Mouse (Mus musculus) heart, postnatal 0 days (tissue): ENCODE measurements around the gene Tmem135. TPM values are rescaled to one million over a fixed set of nuclear protein-coding genes. Genes with fewer than 3 reads are reported as not detected.

Experiments
- ATAC-seq: fragments of 200-750 bp; cut with Nextera tagmentation; 2 replicates; pipeline ENCODE4 v1.8.0; 2017; ENCODE audit warnings: low read depth, moderate number of reproducible peaks, moderate library complexity; ENCODE audit not compliant: insufficient read depth
- DNase-seq: peaks from one replicate; pipeline ENCODE4 v3.0.0-alpha.2; 2016; ENCODE audit warnings: low spot score
- H3K27ac ChIP-seq: fragments of 300-500 bp; sonication (generic); 2 replicates; pipeline ENCODE4 v1.5.1; 2014; ENCODE audit warnings: low read depth, mild to moderate bottlenecking
- H3K27me3 ChIP-seq: fragments of 300-500 bp; sonication (generic); 2 replicates; pipeline ENCODE4 v1.6.1; 2014; ENCODE audit warnings: low read length, mixed read lengths; ENCODE audit not compliant: control insufficient read depth, insufficient read depth
- H3K36me3 ChIP-seq: fragments of 300-500 bp; sonication (generic); replicated peaks from 2 replicates; pipeline ENCODE4 v1.6.1; 2014; ENCODE audit warnings: low read length, mixed read lengths; ENCODE audit not compliant: control insufficient read depth, insufficient read depth
- H3K4me1 ChIP-seq: fragments of 300-500 bp; sonication (generic); 2 replicates; pipeline ENCODE4 v1.6.1; 2014; ENCODE audit warnings: antibody characterized with exemption; ENCODE audit not compliant: control insufficient read depth, insufficient read depth
- H3K4me2 ChIP-seq: fragments of 300-500 bp; sonication (generic); 2 replicates; pipeline ENCODE4 v1.6.1; 2014; ENCODE audit warnings: low read depth, mild to moderate bottlenecking, low read length, moderate library complexity
- H3K4me3 ChIP-seq: fragments of 300-500 bp; sonication (generic); 2 replicates; pipeline ENCODE4 v1.5.1; 2014; ENCODE audit warnings: low read depth, low read length
- H3K9ac ChIP-seq: fragments of 300-500 bp; sonication (generic); replicated peaks from 2 replicates; pipeline ENCODE4 v1.6.1; 2014; ENCODE audit warnings: low read depth, low read length, mixed read lengths
- H3K9me3 ChIP-seq: fragments of 300-500 bp; sonication (generic); replicated peaks from 2 replicates; pipeline ENCODE4 v1.6.1; 2016; ENCODE audit warnings: low read length; ENCODE audit not compliant: control insufficient read depth
- CTCF ChIP-seq: IDR thresholded peaks from 2 replicates; pipeline ENCODE4 v1.5.1; 2016; ENCODE audit warnings: antibody characterized with exemption, control low read depth, low read depth
- EP300 ChIP-seq: IDR thresholded peaks from 2 replicates; pipeline ENCODE4 v1.6.1; 2016; ENCODE audit warnings: antibody characterized with exemption, low read depth
- WGBS: fragments of 180-500 bp; shearing (Covaris S2); extraction: QIAGEN DNeasy Blood & Tissue Kit; methylation state at CpG from one replicate; pipeline ENCODE4 v1.1.7; 2014; 5-methylcytosine and 5-hydroxymethylcytosine counted together
- polyA plus RNA-seq: library from polyadenylated mRNA; unstranded; fragments of >200 nt; fragmentation: Nextera tagmentation; extraction: Ambion mirVana; gene quantifications from 2 replicates; pipeline ENCODE4 v1.2.1, GENCODE M21; 2015
- total RNA-seq: library from RNA; depleted of rRNA; stranded (reverse); fragments of >200 nt; gene quantifications from 2 replicates; pipeline ENCODE4 v1.2.3, GENCODE M21; 2014; ENCODE audit warnings: low replicate concordance; rRNA removed

Gene Tmem135
- 20.6 and 70.6 TPM in 2 replicates for total RNA-seq
- 30.9 and 31.6 TPM in 2 replicates for polyA plus RNA-seq

DNA sequence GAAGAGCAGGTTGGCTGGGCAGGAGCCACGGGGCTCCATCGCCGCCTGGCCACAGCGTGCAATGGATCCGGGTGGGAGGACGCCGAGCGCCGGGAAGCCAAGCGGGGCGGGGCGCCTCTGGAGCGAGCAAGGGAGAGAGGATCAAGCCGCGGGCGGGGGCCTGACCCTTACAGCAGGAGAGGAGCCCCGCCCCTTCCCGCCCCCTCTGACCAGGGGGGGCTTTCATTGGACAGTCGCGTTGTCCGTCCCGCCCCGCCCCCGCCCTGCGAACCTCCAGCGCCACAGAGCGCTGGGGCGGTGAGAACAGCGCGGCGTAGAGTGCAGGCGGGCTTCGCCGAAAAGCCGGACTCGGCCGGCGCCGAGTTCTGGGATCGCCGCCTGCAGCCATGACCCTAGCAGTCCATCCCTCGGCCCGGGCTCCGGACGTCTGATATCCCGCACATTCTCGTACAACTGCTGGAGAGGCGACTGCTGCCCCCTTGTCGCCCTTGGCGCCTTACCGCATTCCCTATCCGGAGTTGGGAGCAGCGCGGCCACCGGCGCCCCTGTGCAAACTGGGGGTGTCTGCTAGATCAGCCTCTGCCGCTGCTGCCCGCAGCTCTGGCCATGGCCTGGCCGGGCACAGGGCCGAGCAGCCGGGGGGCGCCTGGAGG lies at the start of gene Tmem135, which contains the start of gene Fzd4:
Tmem135 (minus strand) TSS at position 142 of the 653 bp plus-strand sequence.
Fzd4 (plus strand) TSS at position 275 of the 653 bp plus-strand sequence.
- DNase-seq, result peak; percentile 96
- Histone ChIP-seq H3K36me3 (peaks cover 23% of the 10 kb centered on the region), H3K27me3 (no peaks in the 10 kb centered on the region), H3K4me1 (peaks cover 8% of the 10 kb centered on the region; the same call in 1 of the 2 replicates), H3K27ac (peak within 1 kb of the TSS; percentile 95), H3K9ac (peak within 1 kb of the TSS; percentile 90), H3K4me2 (peak within 1 kb of the TSS; percentile 82), H3K9me3 (no peaks in the 10 kb centered on the region), H3K4me3 (peak within 1 kb of the TSS; percentile 88)
- ATAC-seq, result peak; percentile 96
- WGBS, result 0% methylated on average over 56 of the region's 62 CpGs
- peak; percentile 56; the same call in 1 of the 2 replicates for TF ChIP-seq EP300
- no peak for TF ChIP-seq CTCF

DNA sequence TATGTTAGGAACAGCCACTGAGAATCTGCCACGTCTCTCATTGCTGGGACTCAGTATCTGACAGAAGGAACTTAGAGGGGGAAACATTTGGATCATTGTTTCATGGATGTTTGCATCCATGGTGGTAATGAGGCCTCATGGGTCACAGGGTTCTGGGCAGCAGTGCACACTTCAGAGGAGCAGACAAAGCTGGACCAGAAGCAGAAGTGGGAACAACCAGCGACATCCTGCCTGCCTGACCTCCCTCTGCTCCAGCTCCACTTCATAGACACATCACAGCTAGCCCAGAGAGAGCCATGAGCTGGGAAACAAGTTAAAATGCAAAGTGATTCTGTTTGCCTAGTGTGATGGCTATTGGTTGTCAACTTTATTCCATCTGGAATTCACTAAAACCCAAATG lies 46.3 kb upstream of the Tmem135 start:
- H3K27me3 ChIP-seq, result no peaks in the 10 kb centered on the region
- no peaks in the 10 kb centered on the region for H3K9me3 ChIP-seq
- no peak overlapping the region for H3K4me2 ChIP-seq
- no peaks in the 10 kb centered on the region for H3K4me1 ChIP-seq
- H3K9ac ChIP-seq, result no peak overlapping the region
- no peak overlapping the region for H3K4me3 ChIP-seq
- H3K36me3 ChIP-seq, result no peaks in the 10 kb centered on the region
- no peak for DNase-seq
- WGBS, result 62% methylated on average over 2 of the region's 2 CpGs
- TF ChIP-seq CTCF, result no peak
- TF ChIP-seq EP300, result no peak
- H3K27ac ChIP-seq, result no peak overlapping the region
- ATAC-seq, result no peak

DNA sequence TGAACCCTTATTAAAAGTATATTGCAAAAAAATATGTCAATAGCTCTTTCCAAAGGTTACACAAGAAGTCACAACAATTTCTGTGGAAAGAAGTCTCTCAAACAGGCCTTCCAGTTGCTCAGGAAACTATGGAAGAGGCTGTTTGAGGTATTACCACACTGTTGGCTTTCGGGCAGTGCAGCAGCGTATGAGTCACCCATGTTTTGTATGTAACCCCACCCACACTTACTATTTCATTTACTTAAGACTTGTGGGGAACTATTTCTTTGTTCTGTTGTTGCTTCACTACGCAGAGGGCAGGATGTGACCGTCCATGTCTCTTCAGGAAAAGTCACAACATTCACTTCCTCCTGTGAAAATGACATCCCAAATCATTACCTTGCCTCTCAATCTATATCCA lies 41.1 kb upstream of the Tmem135 start:
- DNase-seq, result no peak
- ATAC-seq, result no peak
- no peak overlapping the region for H3K27ac ChIP-seq

DNA sequence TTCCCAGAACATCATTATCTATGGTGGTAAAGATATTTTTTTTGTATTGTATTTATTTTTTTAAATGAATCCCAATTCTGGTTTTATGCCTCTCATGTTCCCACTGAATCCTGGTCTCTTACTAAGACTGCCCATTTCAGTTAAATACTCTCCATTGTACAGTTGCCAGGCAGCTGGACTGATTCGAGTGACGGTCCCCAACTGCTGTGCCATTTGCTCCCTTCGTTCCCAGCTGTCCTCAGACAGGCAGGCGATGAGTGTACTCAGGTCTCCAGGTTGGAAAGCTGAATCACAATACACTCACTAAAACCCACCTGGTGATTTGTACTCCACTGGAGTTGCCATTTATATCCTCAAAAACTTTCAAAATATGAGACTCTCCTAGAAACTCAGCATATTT lies 38.2 kb upstream of the Tmem135 start:
- DNase-seq (no peak), ATAC-seq (no peak)
- no peak overlapping the region for H3K9ac ChIP-seq
- TF ChIP-seq EP300 (no peak), CTCF (no peak)
- H3K9me3 ChIP-seq, result no peaks in the 10 kb centered on the region
- H3K4me3 ChIP-seq, result no peak overlapping the region
- H3K4me1 ChIP-seq, result no peaks in the 10 kb centered on the region
- WGBS, result 72% methylated on average over 4 of the region's 4 CpGs
- H3K27ac ChIP-seq, result no peak overlapping the region
- H3K4me2 ChIP-seq, result no peak overlapping the region
- H3K27me3 ChIP-seq, result no peaks in the 10 kb centered on the region
- no peaks in the 10 kb centered on the region for H3K36me3 ChIP-seq

More for the DNA sequence above, 41.1 kb upstream of the Tmem135 start:
- Histone ChIP-seq H3K4me2 (no peak overlapping the region), H3K9ac (no peak overlapping the region), H3K27me3 (no peaks in the 10 kb centered on the region), H3K9me3 (no peaks in the 10 kb centered on the region), H3K36me3 (no peaks in the 10 kb centered on the region), H3K4me1 (no peaks in the 10 kb centered on the region), H3K4me3 (no peak overlapping the region)
- WGBS, result 70% methylated on average over 4 of the region's 4 CpGs
- TF ChIP-seq CTCF (no peak), EP300 (no peak)

DNA sequence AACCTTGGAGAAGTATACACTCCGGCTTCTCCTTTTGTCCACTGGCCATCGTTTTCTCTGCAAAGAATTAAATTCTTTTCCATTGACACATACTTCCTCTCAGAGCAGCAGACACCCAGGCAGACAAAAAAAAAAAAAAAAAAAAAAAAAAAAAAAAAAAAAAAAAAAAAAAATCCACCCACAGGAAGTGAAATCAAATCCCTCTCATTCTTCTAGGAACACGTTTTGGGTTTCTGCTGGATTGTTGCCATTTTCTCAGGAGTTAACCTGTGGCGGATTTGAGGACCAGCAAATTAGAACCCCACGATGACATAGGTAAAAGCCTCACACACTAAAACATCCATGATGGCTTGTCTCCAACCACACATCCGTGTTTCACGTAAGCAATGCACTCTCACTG lies 37.3 kb upstream of the Tmem135 start:
- Histone ChIP-seq H3K27ac (0 out of 2 replicates have a peak overlapping the region, but pooled peaks have one; percentile 39), H3K27me3 (no peaks in the 10 kb centered on the region), H3K9ac (no peak overlapping the region), H3K4me3 (no peak overlapping the region), H3K9me3 (no peaks in the 10 kb centered on the region), H3K4me2 (no peak overlapping the region), H3K4me1 (no peaks in the 10 kb centered on the region), H3K36me3 (no peaks in the 10 kb centered on the region)
- WGBS, result 51% methylated on average over 7 of the region's 7 CpGs
- ATAC-seq (no peak), DNase-seq (no peak)
- no peak for TF ChIP-seq EP300
- TF ChIP-seq CTCF, result no peak

DNA sequence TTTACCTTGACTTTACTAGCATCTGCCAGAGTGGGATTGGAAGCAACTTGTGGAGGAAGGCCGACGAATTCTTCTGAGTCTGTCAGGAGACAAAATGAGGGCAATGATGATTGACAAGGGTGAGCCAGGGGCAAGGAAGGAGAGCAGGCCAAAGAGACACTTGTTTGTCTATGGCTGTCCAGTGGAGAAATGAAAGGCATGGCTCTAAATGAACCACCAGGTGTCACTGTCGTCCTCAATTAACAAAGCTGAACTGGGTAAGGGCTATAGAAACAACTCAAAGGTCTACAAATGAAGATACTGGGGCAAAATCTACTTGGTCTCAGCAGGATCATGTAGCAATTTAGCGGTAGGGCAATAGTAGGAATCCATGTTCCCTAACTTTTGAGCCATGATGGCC lies 33.6 kb upstream of the Tmem135 start:
- Histone ChIP-seq H3K4me3 (no peak overlapping the region), H3K27me3 (no peaks in the 10 kb centered on the region), H3K9me3 (no peaks in the 10 kb centered on the region), H3K27ac (no peak overlapping the region), H3K4me1 (peaks cover 14% of the 10 kb centered on the region), H3K9ac (no peak overlapping the region), H3K36me3 (no peaks in the 10 kb centered on the region), H3K4me2 (no peak overlapping the region)
- 29% methylated on average over 4 of the region's 4 CpGs for WGBS
- peak; percentile 62; the same call in 1 of the 2 replicates for ATAC-seq
- DNase-seq, result peak; percentile 75
- no peak for TF ChIP-seq EP300
- peak; percentile 89 for TF ChIP-seq CTCF
